Mouse (Mus musculus): ENCODE data around the gene Krt83.

- TF ChIP-seq CTCF (IDR thresholded peaks at IDR 0.05; ENCODE audit: borderline replicate concordance, insufficient read depth, low read depth, low read length) = no peak
- no peak for TF ChIP-seq POLR2A (IDR thresholded peaks at IDR 0.05; ENCODE audit: borderline replicate concordance, insufficient read depth, low read length)
These were observed at the start of gene Krt83 for GRCm38 (mm10) chr15:101491431-101491830.

All from cerebellum, adult 2 months (tissue).